Mouse (Mus musculus) myocyte (in vitro differentiated cells): ENCODE measurements around the gene Senp2. TPM values are rescaled to one million over a fixed set of nuclear protein-coding genes. Genes with fewer than 3 reads are reported as not detected.

Experiments used
- H3K27me3 ChIP-seq: one replicate; pipeline ENCODE4 v1.6.1; 2011; ENCODE audit not compliant: control insufficient read depth, insufficient read depth, insufficient read length
- H3K36me3 ChIP-seq: one replicate; pipeline ENCODE4 v1.6.1; 2011; ENCODE audit not compliant: control insufficient read depth, insufficient read depth
- H3K4me2 ChIP-seq: one replicate; pipeline ENCODE4 v1.6.1; 2011; ENCODE audit warnings: low read depth, control low read depth
- H3K4me3 ChIP-seq: one replicate; pipeline ENCODE4 v1.5.1; 2011; ENCODE audit warnings: mild to moderate bottlenecking, control low read depth, moderate library complexity
- H3K79me2 ChIP-seq: one replicate; pipeline ENCODE4 v1.6.1; 2011; ENCODE audit not compliant: control insufficient read depth, insufficient read depth
- H3ac ChIP-seq: one replicate; pipeline ENCODE4 v1.6.1; 2011; ENCODE audit not compliant: control insufficient read depth, insufficient read length
- CEBPB ChIP-seq: IDR thresholded peaks from 2 replicates; pipeline ENCODE4 v1.6.1; 2011; ENCODE audit warnings: mild to moderate bottlenecking, moderate library complexity; ENCODE audit not compliant: poor library complexity, insufficient read depth, severe bottlenecking
- E2F4 ChIP-seq: IDR thresholded peaks from one replicate; pipeline ENCODE4 v1.6.1; 2011; ENCODE audit warnings: mild to moderate bottlenecking, control low read depth, moderate library complexity; ENCODE audit not compliant: insufficient read depth
- MAX ChIP-seq: IDR thresholded peaks from one replicate; pipeline ENCODE4 v1.6.1; 2011; ENCODE audit warnings: low read depth, mild to moderate bottlenecking, control low read depth
- MYOD1 ChIP-seq, 3 experiments: IDR thresholded peaks; one replicate each; pipeline ENCODE4 v1.6.1; 2011; ENCODE audit warnings: control low read depth in 2 of 3, low read depth in 2 of 3, mild to moderate bottlenecking in 2 of 3, moderate library complexity in 1 of 3; ENCODE audit not compliant: insufficient read length in 2 of 3, control insufficient read depth in 1 of 3
- MYOG ChIP-seq, 3 experiments: IDR thresholded peaks; one replicate each; pipeline ENCODE4 v1.6.1; 2011; ENCODE audit warnings: control low read depth in 2 of 3, low read depth in 2 of 3, mild to moderate bottlenecking in 2 of 3; ENCODE audit not compliant: insufficient read length in 2 of 3, control insufficient read depth in 1 of 3, insufficient read depth in 1 of 3
- POLR2A ChIP-seq: IDR thresholded peaks from one replicate; pipeline ENCODE4 v1.6.1; 2011; ENCODE audit warnings: low read depth, mild to moderate bottlenecking, control low read depth, moderate library complexity; ENCODE audit not compliant: insufficient read length
- POLR2AphosphoS2 ChIP-seq: IDR thresholded peaks from one replicate; pipeline ENCODE4 v1.6.1; 2011; ENCODE audit warnings: low read depth, control low read depth; ENCODE audit not compliant: insufficient read length
- REST ChIP-seq: IDR thresholded peaks from one replicate; pipeline ENCODE4 v1.6.1; 2011; ENCODE audit warnings: mild to moderate bottlenecking, control low read depth, moderate library complexity; ENCODE audit not compliant: insufficient read depth, insufficient read length
- SRF ChIP-seq: IDR thresholded peaks from one replicate; pipeline ENCODE4 v1.6.1; 2011; ENCODE audit warnings: low read depth; ENCODE audit not compliant: control insufficient read depth, insufficient read length
- TCF12 ChIP-seq: IDR thresholded peaks from one replicate; pipeline ENCODE4 v1.6.1; 2011; ENCODE audit warnings: mild to moderate bottlenecking, control low read depth; ENCODE audit not compliant: poor library complexity, insufficient read depth, severe bottlenecking
- TCF3 ChIP-seq: IDR thresholded peaks from one replicate; pipeline ENCODE4 v1.6.1; 2011; ENCODE audit warnings: low read depth, control low read depth; ENCODE audit not compliant: insufficient read length
- USF1 ChIP-seq: IDR thresholded peaks from one replicate; pipeline ENCODE4 v1.6.1; 2011; ENCODE audit warnings: low read depth, mild to moderate bottlenecking, control low read depth, moderate library complexity
- polyA plus RNA-seq: library from polyadenylated mRNA; unstranded; fragments of >200 nt; fragmentation: generic; extraction: Trizol; gene quantifications from one replicate; pipeline ENCODE4 v1.2.1, GENCODE M21; 2012; ENCODE audit warnings: missing spikeins

Gene Senp2
- polyA plus RNA-seq, 1 experiment, result 12.0 TPM

- no peaks in the 10 kb centered on the region for H3K36me3 ChIP-seq
- H3K79me2 ChIP-seq, result no peaks in the 10 kb centered on the region
- no peak overlapping the region for H3K4me3 ChIP-seq
- no peak overlapping the region for H3ac ChIP-seq
- H3K27me3 ChIP-seq, result no peaks in the 10 kb centered on the region
- H3K4me2 ChIP-seq, result no peak overlapping the region
- no peak for TF ChIP-seq MAX
- no peak for TF ChIP-seq E2F4
- TF ChIP-seq MYOG (IDR thresholded peaks at IDR 0.05; ENCODE audit: control insufficient read depth in 1 of 3, insufficient read depth in 1 of 3, insufficient read length in 2 of 3, low read depth in 2 of 3), result no peak
- TF ChIP-seq POLR2AphosphoS2, result no peak
- TF ChIP-seq SRF, result no peak
- no peak for TF ChIP-seq TCF3
- TF ChIP-seq MYOD1 (IDR thresholded peaks at IDR 0.05; ENCODE audit: control insufficient read depth in 1 of 3, insufficient read length in 2 of 3, low read depth in 2 of 3), result no peak
- TF ChIP-seq USF1, result no peak
- TF ChIP-seq REST, result no peak
- TF ChIP-seq POLR2A, result no peak
- no peak for TF ChIP-seq CEBPB
Measured at GRCm38 (mm10) chr16:21996881-21997641, 12.2 kb upstream of the Senp2 start.

GRCm38 (mm10) chr16:21998061-21998460 is 11.2 kb upstream of the Senp2 start:
- Histone ChIP-seq H3K27me3 (no peaks in the 10 kb centered on the region), H3K36me3 (no peaks in the 10 kb centered on the region), H3K4me2 (no peak overlapping the region), H3K4me3 (no peak overlapping the region), H3ac (no peak overlapping the region), H3K79me2 (no peaks in the 10 kb centered on the region)
- no peak for TF ChIP-seq REST

GRCm38 (mm10) chr16:21999941-22000690 is 9.2 kb upstream of the Senp2 start:
- Histone ChIP-seq H3K4me3 (no peak overlapping the region), H3K27me3 (no peaks in the 10 kb centered on the region), H3ac (no peak overlapping the region), H3K79me2 (no peaks in the 10 kb centered on the region), H3K36me3 (no peaks in the 10 kb centered on the region), H3K4me2 (no peak overlapping the region)
- TF ChIP-seq USF1, result no peak
- TF ChIP-seq SRF, result no peak
- TF ChIP-seq REST, result no peak
- no peak for TF ChIP-seq E2F4
- no peak for TF ChIP-seq MYOG (IDR thresholded peaks at IDR 0.05; ENCODE audit: control insufficient read depth in 1 of 3, insufficient read depth in 1 of 3, insufficient read length in 2 of 3, low read depth in 2 of 3)
- no peak for TF ChIP-seq CEBPB
- no peak for TF ChIP-seq MYOD1 (IDR thresholded peaks at IDR 0.05; ENCODE audit: control insufficient read depth in 1 of 3, insufficient read length in 2 of 3, low read depth in 2 of 3)
- TF ChIP-seq TCF3, result no peak
- no peak for TF ChIP-seq POLR2A
- no peak for TF ChIP-seq POLR2AphosphoS2
- TF ChIP-seq MAX, result no peak

- H3ac ChIP-seq, result no peak overlapping the region
- H3K36me3 ChIP-seq, result no peaks in the 10 kb centered on the region
- no peak overlapping the region for H3K4me2 ChIP-seq
- no peak overlapping the region for H3K4me3 ChIP-seq
- TF ChIP-seq POLR2A, result no peak
- TF ChIP-seq REST, result no peak
- no peak for TF ChIP-seq E2F4
- TF ChIP-seq TCF3, result no peak
- no peak for TF ChIP-seq MAX
- TF ChIP-seq MYOD1 (IDR thresholded peaks at IDR 0.05; ENCODE audit: control insufficient read depth in 1 of 3, insufficient read length in 2 of 3, low read depth in 2 of 3), result no peak
- TF ChIP-seq MYOG (IDR thresholded peaks at IDR 0.05; ENCODE audit: control insufficient read depth in 1 of 3, insufficient read depth in 1 of 3, insufficient read length in 2 of 3, low read depth in 2 of 3), result no peak
- TF ChIP-seq SRF, result no peak
- no peak for TF ChIP-seq POLR2AphosphoS2
- no peak for TF ChIP-seq TCF12
- no peak for TF ChIP-seq USF1
- TF ChIP-seq CEBPB, result no peak
- no peaks in the 10 kb centered on the region for H3K79me2 ChIP-seq
- no peaks in the 10 kb centered on the region for H3K27me3 ChIP-seq
Measured at GRCm38 (mm10) chr16:22001172-22001571, 8.1 kb upstream of the Senp2 start.

- TF ChIP-seq USF1, result no peak
- TF ChIP-seq CEBPB, result no peak
- TF ChIP-seq MYOG (IDR thresholded peaks at IDR 0.05; ENCODE audit: control insufficient read depth in 1 of 3, insufficient read depth in 1 of 3, insufficient read length in 2 of 3, low read depth in 2 of 3), result no peak
- no peak for TF ChIP-seq POLR2AphosphoS2
- TF ChIP-seq SRF, result no peak
- no peak for TF ChIP-seq MAX
- no peak for TF ChIP-seq MYOD1 (IDR thresholded peaks at IDR 0.05; ENCODE audit: control insufficient read depth in 1 of 3, insufficient read length in 2 of 3, low read depth in 2 of 3)
- TF ChIP-seq TCF3, result no peak
- no peak for TF ChIP-seq E2F4
- TF ChIP-seq TCF12, result no peak
- no peak for TF ChIP-seq REST
- TF ChIP-seq POLR2A, result no peak
- H3K27me3 ChIP-seq, result no peaks in the 10 kb centered on the region
Measured at GRCm38 (mm10) chr16:22001606-22002005, 7.7 kb upstream of the Senp2 start.

More at GRCm38 (mm10) chr16:22001606-22002005, 7.7 kb upstream of the Senp2 start:
- Histone ChIP-seq H3K36me3 (no peaks in the 10 kb centered on the region), H3K79me2 (no peaks in the 10 kb centered on the region), H3K4me3 (no peak overlapping the region), H3K4me2 (no peak overlapping the region), H3ac (no peak overlapping the region)
